Mouse (Mus musculus) stomach, postnatal 0 days (tissue): ENCODE measurements around the gene Wwox. TPM values are rescaled to one million over a fixed set of nuclear protein-coding genes. Genes with fewer than 3 reads are reported as not detected.

Source experiments
- ATAC-seq: fragments of 200-750 bp; cut with Nextera tagmentation; 2 replicates; pipeline ENCODE4 v1.8.0; 2017; ENCODE audit not compliant: low FRiP score, low TSS enrichment
- DNase-seq: peaks from one replicate; pipeline ENCODE4 v3.0.0-alpha.2; 2016; ENCODE audit warnings: low spot score
- H3K27ac ChIP-seq: fragments of 300-500 bp; sonication (generic); replicated peaks from 2 replicates; pipeline ENCODE4 v1.5.1; 2014; ENCODE audit warnings: mild to moderate bottlenecking, control low read depth
- H3K27me3 ChIP-seq: fragments of 300-500 bp; sonication (generic); 2 replicates; pipeline ENCODE4 v1.6.1; 2014; ENCODE audit warnings: low read length; ENCODE audit not compliant: control insufficient read depth, insufficient read depth
- H3K36me3 ChIP-seq: fragments of 300-500 bp; sonication (generic); 2 replicates; pipeline ENCODE4 v1.6.1; 2014; ENCODE audit warnings: low read length, mixed read lengths; ENCODE audit not compliant: control insufficient read depth, insufficient read depth
- H3K4me1 ChIP-seq: fragments of 300-500 bp; sonication (generic); replicated peaks from 2 replicates; pipeline ENCODE4 v1.6.1; 2014; ENCODE audit warnings: antibody characterized with exemption; ENCODE audit not compliant: control insufficient read depth, insufficient read depth
- H3K4me2 ChIP-seq: fragments of 300-500 bp; sonication (generic); replicated peaks from 2 replicates; pipeline ENCODE4 v1.6.1; 2014; ENCODE audit warnings: low read depth, mild to moderate bottlenecking, control low read depth, moderate library complexity
- H3K4me3 ChIP-seq: fragments of 300-500 bp; sonication (generic); 2 replicates; pipeline ENCODE4 v1.5.1; 2014; ENCODE audit warnings: low read depth, low read length, control low read depth
- H3K9ac ChIP-seq: fragments of 300-500 bp; sonication (generic); 2 replicates; pipeline ENCODE4 v1.6.1; 2014; ENCODE audit warnings: mild to moderate bottlenecking, low read length, control low read depth, mixed read lengths
- H3K9me3 ChIP-seq: fragments of 300-500 bp; sonication (generic); 2 replicates; pipeline ENCODE4 v1.6.1; 2016; ENCODE audit warnings: low read length; ENCODE audit not compliant: control insufficient read depth
- CTCF ChIP-seq: IDR thresholded peaks from 2 replicates; pipeline ENCODE4 v1.5.1; 2016; ENCODE audit warnings: antibody characterized with exemption, low read depth, mild to moderate bottlenecking, moderate library complexity
- EP300 ChIP-seq: optimal IDR thresholded peaks from 2 replicates; pipeline ENCODE3; 2016; ENCODE audit warnings: antibody characterized with exemption
- WGBS: fragments of 180-500 bp; shearing (Covaris S2); extraction: QIAGEN DNeasy Blood & Tissue Kit; methylation state at CpG from one replicate; pipeline ENCODE4 v1.1.7; 2014; 5-methylcytosine and 5-hydroxymethylcytosine counted together
- polyA plus RNA-seq: library from polyadenylated mRNA; unstranded; fragments of >200 nt; fragmentation: Nextera tagmentation; extraction: Ambion mirVana; gene quantifications from 2 replicates; pipeline ENCODE4 v1.2.1, GENCODE M21; 2015

Gene Wwox
- polyA plus RNA-seq, 1 experiment from 2014 or later: 9.2 TPM

GRCm38 (mm10) chr8:115024062-115024461 is 584.6 kb downstream of the Wwox start:
- no peak overlapping the region for H3K4me3 ChIP-seq
- no peak for DNase-seq
- H3K9me3 ChIP-seq: no peaks in the 10 kb centered on the region
- H3K4me1 ChIP-seq: no peaks in the 10 kb centered on the region
- H3K9ac ChIP-seq: no peak overlapping the region
- TF ChIP-seq EP300 (no peak), CTCF (no peak)
- no peak for ATAC-seq
- no peaks in the 10 kb centered on the region for H3K36me3 ChIP-seq
- no peak overlapping the region for H3K4me2 ChIP-seq
- no peaks in the 10 kb centered on the region for H3K27me3 ChIP-seq
- no peak overlapping the region for H3K27ac ChIP-seq
- 84% methylated on average over 4 of the region's 4 CpGs for WGBS

DNA sequence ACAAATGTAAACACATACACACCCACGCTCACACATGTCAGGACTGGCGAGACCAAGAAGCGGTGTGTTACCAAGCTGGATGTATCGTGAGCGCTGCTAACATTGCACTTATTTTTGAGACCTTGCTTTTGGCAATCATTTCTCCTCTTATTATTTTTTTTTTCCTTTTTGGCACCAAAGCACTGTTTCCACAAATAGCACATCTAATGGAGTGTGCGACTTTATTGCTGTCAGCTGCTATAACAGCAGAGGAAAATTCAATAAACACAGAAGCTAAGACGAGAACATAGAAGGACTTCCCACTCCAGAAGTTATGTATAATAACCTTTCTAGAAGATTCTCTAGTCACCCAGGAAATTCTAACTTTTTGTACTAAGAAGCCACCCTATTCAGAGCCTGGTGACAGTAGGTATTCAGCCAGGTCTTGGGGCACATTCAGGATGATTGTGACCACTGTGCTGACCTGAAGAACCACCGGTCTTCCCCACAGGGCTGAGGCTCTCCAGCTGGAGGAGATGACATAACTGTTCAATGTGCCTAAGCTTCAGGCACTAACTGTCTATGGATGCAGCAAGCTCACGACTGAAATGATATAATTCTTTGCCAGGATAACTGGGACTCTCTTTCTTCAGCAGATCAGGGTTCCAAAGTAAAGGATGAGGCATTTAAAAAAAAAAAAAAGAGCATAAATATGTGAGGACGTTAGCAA is 586.1 kb downstream of the Wwox start:
- ATAC-seq (no peak), DNase-seq (no peak)
- no peak for TF ChIP-seq EP300
- TF ChIP-seq CTCF: no peak
- Histone ChIP-seq H3K9ac (no peak overlapping the region), H3K4me2 (no peak overlapping the region), H3K27ac (no peak overlapping the region; the same call in 1 of the 2 replicates), H3K4me1 (no peaks in the 10 kb centered on the region), H3K4me3 (no peak overlapping the region), H3K36me3 (no peaks in the 10 kb centered on the region), H3K9me3 (no peaks in the 10 kb centered on the region), H3K27me3 (no peaks in the 10 kb centered on the region)
- WGBS: 53% methylated on average over 10 of the region's 10 CpGs

- Histone ChIP-seq H3K27ac (no peak overlapping the region), H3K27me3 (no peaks in the 10 kb centered on the region), H3K4me2 (no peak overlapping the region), H3K9me3 (no peaks in the 10 kb centered on the region), H3K4me1 (no peaks in the 10 kb centered on the region), H3K36me3 (no peaks in the 10 kb centered on the region), H3K9ac (no peak overlapping the region), H3K4me3 (no peak overlapping the region)
- WGBS: 71% methylated on average over 7 of the region's 7 CpGs
- TF ChIP-seq EP300 (no peak), CTCF (no peak)
- DNase-seq (no peak), ATAC-seq (no peak)
Observed at GRCm38 (mm10) chr8:115026201-115026600, 586.7 kb downstream of the Wwox start.

DNA sequence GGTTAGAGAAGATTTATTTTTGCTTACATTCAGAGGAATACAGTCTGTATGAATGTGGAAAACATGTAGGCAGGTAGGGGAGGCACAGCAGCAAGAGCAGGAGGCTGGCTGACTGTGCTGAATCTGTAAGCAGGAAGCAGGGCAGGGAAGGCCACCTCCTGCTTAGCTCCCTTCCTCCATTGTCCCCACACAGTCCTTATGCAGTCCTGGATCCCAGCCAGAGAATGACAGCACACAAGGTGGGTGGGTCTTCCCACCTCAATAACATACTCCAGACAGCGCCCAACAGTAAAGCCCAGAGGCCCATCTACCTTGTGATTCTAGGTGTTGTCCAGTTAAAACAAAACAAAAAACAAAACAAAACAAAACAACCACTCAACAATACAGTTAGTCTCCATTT is 593.7 kb downstream of the Wwox start:
- Histone ChIP-seq H3K9me3 (no peaks in the 10 kb centered on the region), H3K4me1 (no peaks in the 10 kb centered on the region), H3K36me3 (no peaks in the 10 kb centered on the region), H3K9ac (no peak overlapping the region), H3K27me3 (no peaks in the 10 kb centered on the region), H3K4me2 (no peak overlapping the region), H3K27ac (no peak overlapping the region), H3K4me3 (no peak overlapping the region)
- WGBS: 88% methylated on average over 1 of the region's 1 CpGs
- no peak for TF ChIP-seq CTCF
- no peak for TF ChIP-seq EP300
- no peak for ATAC-seq
- no peak for DNase-seq

DNA sequence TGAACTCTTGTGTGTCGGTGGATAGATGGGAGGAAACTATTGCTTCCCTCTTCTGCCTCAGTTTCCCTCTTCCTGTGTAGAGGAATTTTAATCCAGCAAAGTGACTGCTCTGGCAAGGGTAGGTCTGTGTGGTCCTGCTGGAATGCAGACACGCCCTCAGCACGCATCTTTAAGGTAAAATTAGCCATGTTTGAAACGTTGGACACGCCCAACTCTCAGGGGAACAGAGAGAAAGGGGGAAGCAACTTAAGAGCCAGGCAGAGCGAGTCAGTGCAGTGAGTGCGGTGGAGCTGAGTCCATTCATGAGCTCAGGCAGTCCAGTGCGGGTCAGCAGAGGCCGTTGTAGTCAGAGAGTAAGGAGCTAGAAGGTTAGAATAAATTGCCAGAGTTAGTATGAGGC is 596.6 kb downstream of the Wwox start:
- Histone ChIP-seq H3K9me3 (no peaks in the 10 kb centered on the region), H3K36me3 (no peaks in the 10 kb centered on the region), H3K4me2 (no peak overlapping the region), H3K4me3 (no peak overlapping the region), H3K4me1 (no peaks in the 10 kb centered on the region), H3K9ac (no peak overlapping the region), H3K27ac (no peak overlapping the region), H3K27me3 (no peaks in the 10 kb centered on the region)
- ATAC-seq (no peak), DNase-seq (no peak)
- WGBS: 73% methylated on average over 9 of the region's 9 CpGs
- TF ChIP-seq EP300 (no peak), CTCF (no peak)

DNA sequence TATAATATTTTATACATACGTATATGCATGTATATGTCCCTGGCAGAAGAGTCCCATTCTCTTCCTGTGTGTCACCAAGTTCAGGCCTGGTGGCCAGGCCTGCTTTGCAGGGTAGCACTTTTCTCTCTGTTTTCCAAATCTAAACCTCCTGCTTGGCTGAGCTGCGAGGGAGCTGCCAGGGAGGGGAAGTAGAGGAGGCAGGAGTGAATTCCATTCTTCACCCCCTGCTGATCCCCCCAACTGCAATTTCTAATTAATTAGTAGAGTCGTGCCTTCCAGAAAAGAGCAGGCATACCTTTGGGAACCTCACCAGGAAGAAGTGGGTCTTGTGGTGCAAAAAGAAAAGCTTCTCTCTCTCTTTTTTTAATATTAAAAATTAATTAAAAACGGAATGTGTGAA is 599.0 kb downstream of the Wwox start:
- no peaks in the 10 kb centered on the region for H3K4me1 ChIP-seq
- 47% methylated on average over 4 of the region's 4 CpGs for WGBS
- no peak overlapping the region for H3K4me2 ChIP-seq
- H3K36me3 ChIP-seq: no peaks in the 10 kb centered on the region
- ATAC-seq: no peak
- no peak for TF ChIP-seq EP300
- DNase-seq: no peak
- H3K9me3 ChIP-seq: no peaks in the 10 kb centered on the region
- no peak overlapping the region for H3K4me3 ChIP-seq
- no peaks in the 10 kb centered on the region for H3K27me3 ChIP-seq
- H3K27ac ChIP-seq: no peak overlapping the region
- H3K9ac ChIP-seq: no peak overlapping the region
